Mouse (Mus musculus) midbrain, embryonic 16.5 days (tissue): ENCODE measurements around the gene Calm5. TPM values are rescaled to one million over a fixed set of nuclear protein-coding genes. Genes with fewer than 3 reads are reported as not detected.
"Not testable (repeated sequence)": the region's sequence is repeated elsewhere in the genome, so short reads cannot be mapped to it uniquely, and the experiment has no call there.

ENCODE experiments used
- ATAC-seq: fragments of 200-750 bp; cut with Nextera tagmentation; 2 replicates; pipeline ENCODE4 v1.8.0; 2017; ENCODE audit warnings: moderate TSS enrichment
- H3K27ac ChIP-seq: fragments of 300-500 bp; sonication (generic); 2 replicates; pipeline ENCODE4 v1.5.1; 2014; ENCODE audit warnings: mild to moderate bottlenecking, low read length, mixed read lengths
- H3K27me3 ChIP-seq: fragments of 300-500 bp; sonication (generic); 2 replicates; pipeline ENCODE4 v1.6.1; 2014; ENCODE audit warnings: low read depth, low read length, mixed read lengths; ENCODE audit not compliant: control insufficient read depth, insufficient read depth
- H3K36me3 ChIP-seq: fragments of 300-500 bp; sonication (generic); 2 replicates; pipeline ENCODE4 v1.6.1; 2014; ENCODE audit warnings: mild to moderate bottlenecking, low read length, moderate library complexity, mixed read lengths; ENCODE audit not compliant: control insufficient read depth, insufficient read depth
- H3K4me1 ChIP-seq: fragments of 300-500 bp; sonication (generic); 2 replicates; pipeline ENCODE4 v1.6.1; 2014; ENCODE audit warnings: mild to moderate bottlenecking, low read length, mixed read lengths; ENCODE audit not compliant: control insufficient read depth, insufficient read depth
- H3K4me2 ChIP-seq: fragments of 300-500 bp; sonication (generic); 2 replicates; pipeline ENCODE4 v1.6.1; 2014; ENCODE audit warnings: mild to moderate bottlenecking, low read length, mixed read lengths
- H3K4me3 ChIP-seq: fragments of 300-500 bp; sonication (generic); 2 replicates; pipeline ENCODE4 v1.5.1; 2014; ENCODE audit warnings: low read depth, mild to moderate bottlenecking, low read length, moderate library complexity, mixed read lengths
- H3K9ac ChIP-seq: fragments of 300-500 bp; sonication (generic); 2 replicates; pipeline ENCODE4 v1.6.1; 2014; ENCODE audit warnings: low read depth, low read length, mixed read lengths
- H3K9me3 ChIP-seq: fragments of 300-500 bp; sonication (generic); replicated peaks from 2 replicates; pipeline ENCODE4 v1.6.1; 2014; ENCODE audit warnings: mild to moderate bottlenecking, low read length, mixed read lengths; ENCODE audit not compliant: control insufficient read depth, poor library complexity, severe bottlenecking
- WGBS: fragments of 180-500 bp; shearing (Covaris S2); extraction: QIAGEN DNeasy Blood & Tissue Kit; methylation state at CpG from one replicate; pipeline ENCODE4 v1.1.7; 2014; 5-methylcytosine and 5-hydroxymethylcytosine counted together
- polyA plus RNA-seq: library from polyadenylated mRNA; unstranded; fragments of >200 nt; fragmentation: Nextera tagmentation; extraction: Ambion mirVana; gene quantifications from 2 replicates; pipeline ENCODE4 v1.2.1, GENCODE M21; 2015

Gene Calm5
- polyA plus RNA-seq, 1 experiment from 2014 or later, result not detected

- 87% methylated on average over 5 of the region's 5 CpGs for WGBS
- Histone ChIP-seq H3K4me2 (no peak overlapping the region), H3K27ac (no peak overlapping the region), H3K36me3 (no peaks in the 10 kb centered on the region), H3K4me3 (no peak overlapping the region), H3K9ac (no peak overlapping the region), H3K9me3 (no peaks in the 10 kb centered on the region), H3K27me3 (no peaks in the 10 kb centered on the region), H3K4me1 (no peaks in the 10 kb centered on the region)
- no peak for ATAC-seq
Observed at GRCm38 (mm10) chr13:3831546-3831945, 22.4 kb upstream of the Calm5 start.

GRCm38 (mm10) chr13:3831994-3832393 lies 22.0 kb upstream of the Calm5 start:
- no peak overlapping the region for H3K9ac ChIP-seq
- 76% methylated on average over 1 of the region's 1 CpGs for WGBS
- ATAC-seq, result no peak

GRCm38 (mm10) chr13:3832450-3832849 lies 21.5 kb upstream of the Calm5 start:
- Histone ChIP-seq H3K4me3 (no peak overlapping the region), H3K4me1 (no peaks in the 10 kb centered on the region), H3K27me3 (no peaks in the 10 kb centered on the region), H3K9ac (no peak overlapping the region), H3K4me2 (no peak overlapping the region), H3K9me3 (no peaks in the 10 kb centered on the region), H3K27ac (no peak overlapping the region), H3K36me3 (no peaks in the 10 kb centered on the region)
- no peak for ATAC-seq
- WGBS, result 71% methylated on average over 2 of the region's 2 CpGs

More at GRCm38 (mm10) chr13:3831994-3832393, 22.0 kb upstream of the Calm5 start:
- Histone ChIP-seq H3K27me3 (no peaks in the 10 kb centered on the region), H3K9me3 (no peaks in the 10 kb centered on the region), H3K4me2 (no peak overlapping the region), H3K4me1 (no peaks in the 10 kb centered on the region), H3K4me3 (no peak overlapping the region), H3K27ac (no peak overlapping the region), H3K36me3 (no peaks in the 10 kb centered on the region)

- not testable (repeated sequence) for H3K27ac ChIP-seq, H3K36me3 ChIP-seq, H3K27me3 ChIP-seq, H3K4me1 ChIP-seq, H3K9ac ChIP-seq, ATAC-seq, H3K9me3 ChIP-seq, H3K4me2 ChIP-seq, H3K4me3 ChIP-seq
Observed at GRCm38 (mm10) chr13:3833644-3834043, 20.3 kb upstream of the Calm5 start.

GRCm38 (mm10) chr13:3837312-3837807 lies 16.6 kb upstream of the Calm5 start, which contains the start of gene Calm4:
Gene Calm4, plus strand, starts transcription at chr13:3837757.
- H3K4me3 ChIP-seq, H3K27ac ChIP-seq, H3K9me3 ChIP-seq, H3K9ac ChIP-seq, H3K4me2 ChIP-seq, H3K36me3 ChIP-seq, H3K4me1 ChIP-seq, H3K27me3 ChIP-seq, ATAC-seq: not testable (repeated sequence)

- not testable (repeated sequence) for H3K36me3 ChIP-seq, ATAC-seq, H3K9me3 ChIP-seq, H3K4me2 ChIP-seq, H3K9ac ChIP-seq, H3K27ac ChIP-seq, H3K27me3 ChIP-seq, H3K4me3 ChIP-seq, H3K4me1 ChIP-seq
Observed at GRCm38 (mm10) chr13:3840662-3841061, 13.3 kb upstream of the Calm5 start.

GRCm38 (mm10) chr13:3850330-3850729 lies 3.6 kb upstream of the Calm5 start:
- Histone ChIP-seq H3K4me1 (no peaks in the 10 kb centered on the region), H3K27me3 (no peaks in the 10 kb centered on the region), H3K9me3 (no peaks in the 10 kb centered on the region), H3K4me2 (no peak overlapping the region), H3K9ac (no peak overlapping the region), H3K36me3 (no peaks in the 10 kb centered on the region), H3K27ac (no peak overlapping the region), H3K4me3 (no peak overlapping the region)
- ATAC-seq, result no peak
- WGBS, result 89% methylated on average over 1 of the region's 1 CpGs

GRCm38 (mm10) chr13:3854856-3855255 lies 883 bp downstream of the Calm5 start:
- no peak overlapping the region for H3K9ac ChIP-seq
- H3K4me2 ChIP-seq, result no peak overlapping the region
- H3K9me3 ChIP-seq, result no peaks in the 10 kb centered on the region
- no peak overlapping the region for H3K4me3 ChIP-seq
- no peaks in the 10 kb centered on the region for H3K4me1 ChIP-seq
- no peaks in the 10 kb centered on the region for H3K36me3 ChIP-seq
- ATAC-seq, result no peak
- no peak overlapping the region for H3K27ac ChIP-seq
- H3K27me3 ChIP-seq, result no peaks in the 10 kb centered on the region
- 81% methylated on average over 2 of the region's 2 CpGs for whole genome bisulfite sequencing

GRCm38 (mm10) chr13:3856252-3856651 lies 2.3 kb downstream of the Calm5 start:
- Histone ChIP-seq H3K4me3 (no peak overlapping the region), H3K4me1 (no peaks in the 10 kb centered on the region), H3K27me3 (no peaks in the 10 kb centered on the region), H3K27ac (no peak overlapping the region), H3K9me3 (no peaks in the 10 kb centered on the region), H3K9ac (no peak overlapping the region), H3K4me2 (no peak overlapping the region), H3K36me3 (no peaks in the 10 kb centered on the region)
- whole genome bisulfite sequencing, result 92% methylated on average over 1 of the region's 1 CpGs
- ATAC-seq, result no peak

- 90% methylated on average over 8 of the region's 8 CpGs for WGBS
- no peak overlapping the region for H3K4me3 ChIP-seq
- H3K36me3 ChIP-seq, result no peaks in the 10 kb centered on the region
- ATAC-seq, result no peak
- H3K27me3 ChIP-seq, result no peaks in the 10 kb centered on the region
- H3K4me2 ChIP-seq, result no peak overlapping the region
- no peaks in the 10 kb centered on the region for H3K4me1 ChIP-seq
- no peak overlapping the region for H3K9ac ChIP-seq
- H3K27ac ChIP-seq, result no peak overlapping the region
- H3K9me3 ChIP-seq, result no peaks in the 10 kb centered on the region
Observed at GRCm38 (mm10) chr13:3861251-3861650, 7.3 kb downstream of the Calm5 start.
